Mouse (Mus musculus) v-Abl transformed pro-B cells (cell line): ENCODE data around the gene Adora2b.

Experiments used
- in situ Hi-C, 2 experiments: fragments of 400-800 bp; cut with MboI; formaldehyde crosslinking; loops; one replicate each; pipeline ENCODE4 v1.15.1; 2025; ENCODE audit not compliant: unreplicated experiment in 2 of 2

The Adora2b gene

DNA sequence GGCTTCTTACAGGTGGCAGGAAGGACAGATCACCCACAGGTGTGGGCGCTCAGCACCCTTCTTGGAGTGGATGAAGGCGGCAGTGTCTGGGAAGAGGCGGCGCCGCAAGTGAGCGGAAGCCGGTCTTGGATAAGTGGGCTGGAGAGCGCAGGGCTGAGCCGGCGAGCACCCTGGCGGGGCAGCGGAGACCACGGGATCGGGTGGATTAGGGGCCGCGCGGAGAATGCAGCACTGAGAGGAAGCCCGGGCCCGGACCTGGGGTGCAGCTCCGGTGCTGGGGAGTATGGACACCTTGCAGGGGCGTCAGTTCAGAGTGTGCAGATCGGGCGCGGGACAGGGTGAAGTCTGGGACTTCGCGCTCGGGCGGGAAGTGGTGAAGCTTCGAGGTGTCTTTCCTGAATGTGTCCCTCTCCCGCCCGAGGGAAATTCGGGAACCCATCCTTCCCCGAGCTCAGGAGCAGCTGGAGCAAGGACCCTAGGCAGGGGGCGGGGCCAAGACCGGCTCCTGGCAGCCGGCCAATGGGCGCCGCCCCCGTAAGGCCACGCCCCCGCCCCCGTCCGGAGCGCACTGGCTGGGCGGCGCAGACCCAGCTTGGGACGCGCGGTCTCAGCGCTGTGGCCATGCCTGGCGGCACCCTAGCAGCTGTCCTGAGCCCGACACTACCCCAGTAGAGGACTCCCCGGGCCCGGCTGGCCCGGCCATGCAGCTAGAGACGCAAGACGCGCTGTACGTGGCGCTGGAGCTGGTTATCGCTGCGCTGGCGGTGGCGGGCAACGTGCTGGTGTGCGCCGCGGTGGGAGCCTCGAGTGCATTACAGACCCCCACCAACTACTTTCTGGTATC lies at the start of gene Adora2b:
Adora2b (plus strand) TSS at position 584 of the 844 bp plus-strand sequence.
- in situ Hi-C loops, result no loop called here

- in situ Hi-C loops, result no loop called here
Measured at GRCm38 (mm10) chr11:62200901-62201512, 47.8 kb upstream of the Adora2b start.

GRCm38 (mm10) chr11:62202645-62203044 lies 46.1 kb upstream of the Adora2b start:
- in situ Hi-C loops, result no loop called here

- in situ Hi-C loops, result no loop called here
Measured at GRCm38 (mm10) chr11:62209111-62209510, 39.7 kb upstream of the Adora2b start.

- in situ Hi-C loops, result no loop called here
Measured at GRCm38 (mm10) chr11:62209891-62210290, 38.9 kb upstream of the Adora2b start.

GRCm38 (mm10) chr11:62213384-62213989 lies 35.3 kb upstream of the Adora2b start:
- in situ Hi-C loops, result no loop called here

DNA sequence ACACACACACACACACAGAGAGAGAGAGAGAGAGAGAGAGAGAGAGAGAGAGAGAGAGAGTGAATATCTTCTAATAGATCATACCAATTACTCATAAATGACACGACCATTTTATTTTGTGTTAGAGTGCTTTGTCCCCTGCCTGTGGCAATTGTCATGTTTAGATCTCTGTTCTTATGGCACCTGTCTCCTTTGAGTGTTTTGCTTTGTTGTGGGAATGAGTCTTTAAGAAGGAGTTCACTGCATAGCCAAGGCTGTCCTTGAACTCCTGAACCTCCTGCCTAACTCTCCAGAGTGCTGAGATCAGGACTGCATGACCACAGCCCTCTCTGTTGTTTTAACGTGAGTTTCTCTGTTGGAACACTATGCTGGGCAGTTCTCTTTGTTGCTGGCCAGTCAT lies 33.7 kb upstream of the Adora2b start:
- in situ Hi-C loops, result no loop called here

DNA sequence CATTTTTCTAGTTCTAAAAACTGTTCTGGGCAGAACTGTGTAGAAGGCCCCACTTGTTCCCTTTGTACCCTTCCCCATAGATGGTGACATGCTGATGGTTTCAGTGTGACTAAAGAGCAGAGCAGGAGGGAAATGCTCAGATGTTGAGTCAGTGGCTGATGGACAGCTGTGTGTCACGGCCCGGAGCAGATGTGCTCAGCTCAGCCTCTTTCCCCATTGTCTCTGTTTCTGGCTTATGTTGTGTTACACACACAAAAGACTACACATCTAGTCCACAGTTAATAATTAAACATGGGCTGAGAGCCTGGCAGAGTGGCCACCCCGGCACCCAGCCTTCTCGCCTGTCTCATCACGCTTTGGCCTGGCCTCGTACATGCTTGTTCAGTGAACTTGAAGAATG lies 31.0 kb upstream of the Adora2b start:
- in situ Hi-C loops, result no loop called here

- in situ Hi-C loops, result no loop called here
Measured at GRCm38 (mm10) chr11:62220756-62221510, 27.9 kb upstream of the Adora2b start.

- in situ Hi-C loops, result no loop called here
Measured at GRCm38 (mm10) chr11:62223416-62223815, 25.4 kb upstream of the Adora2b start.

DNA sequence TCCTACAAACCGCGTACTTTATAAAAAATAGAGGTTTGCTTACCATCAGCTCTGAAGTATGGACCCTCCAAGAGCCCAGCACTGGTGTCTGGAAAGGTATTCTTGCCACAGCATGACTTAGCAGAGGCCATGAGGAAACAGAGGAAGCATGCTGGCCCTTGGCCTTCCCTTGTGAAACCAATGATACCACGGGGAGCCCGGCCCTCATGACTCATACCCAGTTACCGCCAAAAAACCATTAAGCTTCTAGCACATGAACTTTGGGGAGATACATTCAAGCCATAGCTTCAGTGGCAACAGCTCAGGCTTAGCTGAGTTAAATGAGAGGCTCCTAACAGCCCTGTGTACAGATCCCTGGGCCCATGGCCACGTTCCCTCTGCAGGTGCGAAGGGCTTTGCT lies 24.8 kb upstream of the Adora2b start:
- in situ Hi-C loops, result no loop called here

- in situ Hi-C loops, result no loop called here
Measured at GRCm38 (mm10) chr11:62224797-62225196, 24.0 kb upstream of the Adora2b start.

DNA sequence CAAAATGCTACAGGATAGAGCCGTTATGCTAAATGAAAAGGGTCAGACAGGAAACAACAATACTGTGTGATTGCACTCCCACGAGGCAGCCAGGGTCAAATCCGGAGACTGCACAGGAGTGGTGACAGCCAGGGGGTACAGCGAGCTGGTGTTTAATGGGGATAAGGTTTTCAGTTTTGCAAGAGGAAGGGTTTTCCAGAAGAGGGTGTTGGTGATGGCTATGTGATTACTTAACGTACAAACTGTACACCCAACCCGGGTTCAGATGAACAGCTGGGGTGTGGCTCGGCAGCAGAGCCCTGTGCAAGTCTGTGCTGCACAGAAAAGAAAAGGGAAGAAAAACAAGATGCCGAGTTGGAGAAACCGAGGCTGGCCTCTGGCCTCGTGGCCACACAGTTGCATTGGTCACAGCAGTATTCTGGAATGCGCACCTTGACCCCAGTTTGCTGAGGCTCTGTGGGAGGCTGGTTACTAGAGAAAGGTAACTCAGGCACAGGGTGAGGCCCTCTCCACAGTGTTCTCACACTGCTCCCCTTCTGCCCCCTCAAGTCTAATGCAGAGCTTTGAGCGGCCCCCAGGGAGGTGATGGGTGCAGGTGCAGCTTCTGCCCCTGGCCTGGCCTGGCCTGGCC lies 8.0 kb upstream of the Adora2b start:
- in situ Hi-C loops, result no loop called here

GRCm38 (mm10) chr11:62243871-62244270 lies 4.9 kb upstream of the Adora2b start:
- in situ Hi-C loops, result no loop called here

GRCm38 (mm10) chr11:62244471-62244870 lies 4.3 kb upstream of the Adora2b start:
- in situ Hi-C loops, result no loop called here

- in situ Hi-C loops, result no loop called here
Measured at GRCm38 (mm10) chr11:62247759-62248400, 904 bp upstream of the Adora2b start.

DNA sequence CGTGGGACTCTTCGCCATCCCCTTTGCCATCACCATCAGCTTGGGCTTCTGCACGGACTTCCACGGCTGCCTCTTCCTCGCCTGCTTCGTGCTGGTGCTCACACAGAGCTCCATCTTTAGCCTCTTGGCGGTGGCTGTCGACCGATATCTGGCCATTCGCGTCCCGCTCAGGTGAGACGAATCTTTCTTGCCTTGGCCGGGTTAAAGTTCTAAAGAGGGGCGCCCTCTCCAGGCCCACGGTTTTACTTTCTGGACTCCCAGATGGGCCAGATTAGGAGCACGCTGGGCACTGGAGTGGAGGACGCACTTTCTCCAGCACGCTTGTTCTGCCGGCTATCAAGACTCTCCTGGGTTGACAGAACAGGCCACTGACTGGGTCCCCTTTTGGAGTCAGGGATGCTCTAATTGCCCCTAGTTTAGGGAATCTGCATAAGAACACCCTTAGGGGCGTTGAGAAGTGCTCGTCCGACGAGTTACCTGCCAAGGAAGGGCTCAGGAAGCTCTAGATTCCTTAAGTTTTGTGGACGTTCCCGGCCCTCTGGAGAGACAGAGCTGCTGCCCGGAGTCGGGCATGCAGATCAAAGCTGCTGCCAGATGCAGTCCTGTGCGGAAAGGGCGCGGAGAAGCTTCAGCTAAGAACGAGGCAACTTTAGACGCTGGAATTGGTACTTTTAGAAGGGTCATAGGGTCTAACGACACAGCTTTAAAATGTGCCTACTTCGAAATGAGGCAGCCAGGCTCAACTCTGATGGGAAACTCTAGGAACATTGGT lies 668 bp downstream of the Adora2b start:
- in situ Hi-C loops, result no loop called here

- in situ Hi-C loops, result no loop called here
Measured at GRCm38 (mm10) chr11:62251047-62251446, 2.3 kb downstream of the Adora2b start.

DNA sequence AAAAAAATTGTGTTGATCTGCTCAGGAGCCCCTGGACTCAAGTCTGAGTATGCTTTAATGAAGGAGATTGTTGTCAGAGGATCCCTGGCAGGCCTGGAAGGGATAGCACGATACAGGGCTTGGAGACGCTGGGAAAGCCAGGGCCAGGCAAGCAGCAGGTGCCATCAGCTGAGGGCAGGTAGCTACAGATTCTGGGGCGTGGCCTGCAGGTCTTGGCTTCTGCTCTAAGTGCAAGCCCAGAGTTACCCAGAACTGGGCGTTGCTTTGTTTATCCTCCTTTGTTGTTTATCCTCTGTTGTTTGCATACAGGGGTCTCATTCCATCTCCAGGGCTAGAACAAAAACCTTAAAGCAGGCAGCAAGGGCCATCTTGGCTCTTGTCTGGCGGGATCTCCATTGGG lies 4.6 kb downstream of the Adora2b start:
- in situ Hi-C loops, result no loop called here
